Mouse (Mus musculus): ENCODE data around the gene Scn3b.

- TF ChIP-seq CTCF (IDR thresholded peaks at IDR 0.05): no peak
- peak; percentile 96 for TF ChIP-seq EP300 (IDR thresholded peaks at IDR 0.05)
Observed at GRCm38 (mm10) chr9:40252459-40252858, 16.6 kb upstream of the Scn3b start.
